Mouse (Mus musculus) layer of hippocampus, adult 9-10 months (tissue): ENCODE data around the gene C530008M17Rik.

Experiments
- DNase-seq: peaks from one replicate; pipeline ENCODE4 v3.0.0; 2022; ENCODE audit warnings: low spot score

C530008M17Rik gene

GRCm38 (mm10) chr5:76656212-76656611 is at the start of gene C530008M17Rik:
Gene C530008M17Rik, plus strand, starts transcription at chr5:76656512.
- DNase-seq, result no peak

- DNase-seq, result no peak
Measured at GRCm38 (mm10) chr5:76609702-76610370, 46.5 kb upstream of the C530008M17Rik start.

GRCm38 (mm10) chr5:76612867-76613499 is 43.3 kb upstream of the C530008M17Rik start:
- no peak for DNase-seq

GRCm38 (mm10) chr5:76615276-76615675 is 41.0 kb upstream of the C530008M17Rik start:
- DNase-seq, result no peak

GRCm38 (mm10) chr5:76616196-76616747 is 40.0 kb upstream of the C530008M17Rik start:
- DNase-seq, result no peak

GRCm38 (mm10) chr5:76618750-76619149 is 37.6 kb upstream of the C530008M17Rik start:
- DNase-seq, result no peak

- DNase-seq, result no peak
Measured at GRCm38 (mm10) chr5:76623759-76624158, 32.6 kb upstream of the C530008M17Rik start.

- DNase-seq, result no peak
Measured at GRCm38 (mm10) chr5:76627770-76628169, 28.5 kb upstream of the C530008M17Rik start.

GRCm38 (mm10) chr5:76634012-76634411 is 22.3 kb upstream of the C530008M17Rik start:
- DNase-seq, result no peak

GRCm38 (mm10) chr5:76635592-76635991 is 20.7 kb upstream of the C530008M17Rik start:
- no peak for DNase-seq

GRCm38 (mm10) chr5:76642076-76642475 is 14.2 kb upstream of the C530008M17Rik start:
- DNase-seq, result no peak

- no peak for DNase-seq
Measured at GRCm38 (mm10) chr5:76644234-76644633, 12.1 kb upstream of the C530008M17Rik start.

- no peak for DNase-seq
Measured at GRCm38 (mm10) chr5:76645091-76645868, 11.0 kb upstream of the C530008M17Rik start.

- no peak for DNase-seq
Measured at GRCm38 (mm10) chr5:76649897-76650296, 6.4 kb upstream of the C530008M17Rik start.

- DNase-seq, result no peak
Measured at GRCm38 (mm10) chr5:76651151-76651725, 5.1 kb upstream of the C530008M17Rik start.

GRCm38 (mm10) chr5:76657245-76658083 is 1.2 kb downstream of the C530008M17Rik start:
- DNase-seq, result no peak

GRCm38 (mm10) chr5:76658084-76658934 is 2.0 kb downstream of the C530008M17Rik start:
- DNase-seq, result no peak

GRCm38 (mm10) chr5:76659958-76660635 is 3.8 kb downstream of the C530008M17Rik start:
- no peak for DNase-seq

- DNase-seq, result no peak
Measured at GRCm38 (mm10) chr5:76661310-76661709, 5.0 kb downstream of the C530008M17Rik start.

- no peak for DNase-seq
Measured at GRCm38 (mm10) chr5:76664936-76665335, 8.6 kb downstream of the C530008M17Rik start.
